Mouse (Mus musculus) left cerebral cortex, adult 8-10 months (tissue): ENCODE measurements around the gene Ap1s2. TPM values are rescaled to one million over a fixed set of nuclear protein-coding genes. Genes with fewer than 3 reads are reported as not detected.
A peak's percentile ranks its signal among the peaks of the same experiment; 100 is the strongest.

Source experiments
- DNase-seq, 2 experiments: peaks; one replicate each; pipeline ENCODE4 v3.0.0; 2022; ENCODE audit warnings: low spot score in 2 of 2
- total RNA-seq, 4 experiments: library from RNA; stranded (reverse); gene quantifications; 2 replicates each; pipeline ENCODE4 v1.2.4; 2022

Ap1s2 gene
- total RNA-seq, 4 experiments from 2014 or later: 39.1 to 45.2 (median 42.7) TPM

- peak; percentile 33 to 62 for DNase-seq
These were observed 49.7 kb downstream of the Ap1s2 start, which contains the start of gene Zrsr2 for GRCm38 (mm10) chrX:163958467-163958875. TSS of gene Zrsr2 (minus strand) at chrX:163958661.

- no peak for DNase-seq
These were observed 72.3 kb downstream of the Ap1s2 start for GRCm38 (mm10) chrX:163981092-163981491.

GRCm38 (mm10) chrX:163981500-163981899, 72.7 kb downstream of the Ap1s2 start:
- no peak for DNase-seq

- DNase-seq: no peak
These were observed 73.3 kb downstream of the Ap1s2 start for GRCm38 (mm10) chrX:163982129-163982528.

Other genes with a start within 250 kb of the Ap1s2 start
- gene Rnf138rt1, start 147.7 kb upstream of the Ap1s2 start, total RNA-seq: 1 to 10 TPM in 1 of 4 experiments, under 1 TPM in 3; 0.40 to 1.5 (median 0.64) TPM
- gene Zrsr2, start 49.6 kb downstream of the Ap1s2 start, total RNA-seq: 10 to 100 TPM; 30.5 to 54.2 (median 43.9) TPM
- gene Car5b, start 119.0 kb downstream of the Ap1s2 start, total RNA-seq: 1 to 10 TPM; 2.6 to 3.7 (median 3.0) TPM
- 10 to 100 TPM in 2 of 4 experiments, 1 to 10 TPM in 2; 7.8 to 11.5 (median 10.0) TPM for gene Siah1b, start 167.5 kb downstream of the Ap1s2 start, total RNA-seq
- under 1 TPM in 1 of 4 experiments, not detected in 3; 0.42 TPM for gene Cltrn, start 179.8 kb downstream of the Ap1s2 start, total RNA-seq
- gene Ace2, start 230.3 kb downstream of the Ap1s2 start, total RNA-seq: 1 to 10 TPM in 1 of 4 experiments, under 1 TPM in 3; 0.57 to 1.4 (median 0.77) TPM